Mouse (Mus musculus): ENCODE measurements at regions not wholly inside any gene's neighbourhood (a gene's known extent, or its start where the extent isn't known, plus 50 kb on each side); places are given as distances from the start of the nearest gene placed in this dataset.
"Not testable (repeated sequence)": the region's sequence is repeated elsewhere in the genome, so short reads cannot be mapped to it uniquely, and the experiment has no call there.

- no peaks in the 10 kb centered on the region for H3K4me1 ChIP-seq (replicated peaks; ENCODE audit: control insufficient read depth, insufficient read depth, low read length)
- no peaks in the 10 kb centered on the region for H3K36me3 ChIP-seq (ENCODE audit: control insufficient read depth, insufficient read depth)
- H3K9me3 ChIP-seq (ENCODE audit: control insufficient read depth): no peaks in the 10 kb centered on the region
- no peak overlapping the region for H3K4me3 ChIP-seq (ENCODE audit: low read depth, low read length)
- TF ChIP-seq CTCF (IDR thresholded peaks at IDR 0.05; ENCODE audit: low read depth): no peak
- H3K9ac ChIP-seq (ENCODE audit: low read depth, low read length): no peak overlapping the region
- WGBS: 46% methylated on average over 3 of the region's 3 CpGs
- no peak overlapping the region for H3K27ac ChIP-seq (ENCODE audit: low read depth, low read length)
- ATAC-seq: no peak
- H3K27me3 ChIP-seq (replicated peaks; ENCODE audit: control insufficient read depth, insufficient read depth, low read length): no peaks in the 10 kb centered on the region
- no peak overlapping the region for H3K4me2 ChIP-seq (replicated peaks; ENCODE audit: low read depth)
These were observed 920.5 kb upstream of the Dsel start for GRCm38 (mm10) chr1:112785135-112785681.

- TF ChIP-seq CTCF (IDR thresholded peaks at IDR 0.05; ENCODE audit: low read depth): no peak
These were observed 915.1 kb upstream of the Dsel start for GRCm38 (mm10) chr1:112779801-112780200.

GRCm38 (mm10) chr1:112778551-112778950 is 913.8 kb upstream of the Dsel start:
- Histone ChIP-seq H3K27ac (ENCODE audit: low read depth, low read length) (no peak overlapping the region), H3K4me2 (replicated peaks; ENCODE audit: low read depth) (no peak overlapping the region), H3K9ac (ENCODE audit: low read depth, low read length) (no peak overlapping the region), H3K36me3 (ENCODE audit: control insufficient read depth, insufficient read depth) (no peaks in the 10 kb centered on the region), H3K4me3 (ENCODE audit: low read depth, low read length) (no peak overlapping the region), H3K27me3 (replicated peaks; ENCODE audit: control insufficient read depth, insufficient read depth, low read length) (no peaks in the 10 kb centered on the region), H3K9me3 (ENCODE audit: control insufficient read depth) (no peaks in the 10 kb centered on the region), H3K4me1 (replicated peaks; ENCODE audit: control insufficient read depth, insufficient read depth, low read length) (no peaks in the 10 kb centered on the region)
- TF ChIP-seq CTCF (IDR thresholded peaks at IDR 0.05; ENCODE audit: low read depth): no peak
- no peak for ATAC-seq
- 90% methylated on average over 1 of the region's 1 CpGs for WGBS

More at GRCm38 (mm10) chr1:112779801-112780200, 915.1 kb upstream of the Dsel start:
- H3K4me3 ChIP-seq (ENCODE audit: low read depth, low read length): no peak overlapping the region
- no peaks in the 10 kb centered on the region for H3K4me1 ChIP-seq (replicated peaks; ENCODE audit: control insufficient read depth, insufficient read depth, low read length)
- H3K9me3 ChIP-seq (ENCODE audit: control insufficient read depth): no peaks in the 10 kb centered on the region
- no peak for ATAC-seq
- no peaks in the 10 kb centered on the region for H3K36me3 ChIP-seq (ENCODE audit: control insufficient read depth, insufficient read depth)
- no peak overlapping the region for H3K4me2 ChIP-seq (replicated peaks; ENCODE audit: low read depth)
- H3K9ac ChIP-seq (ENCODE audit: low read depth, low read length): no peak overlapping the region
- H3K27me3 ChIP-seq (replicated peaks; ENCODE audit: control insufficient read depth, insufficient read depth, low read length): no peaks in the 10 kb centered on the region
- no peak overlapping the region for H3K27ac ChIP-seq (ENCODE audit: low read depth, low read length)

- not testable (repeated sequence) for H3K9ac ChIP-seq (ENCODE audit: low read depth, low read length); ATAC-seq; H3K4me3 ChIP-seq (ENCODE audit: low read depth, low read length); H3K27me3 ChIP-seq (replicated peaks; ENCODE audit: control insufficient read depth, insufficient read depth, low read length); H3K9me3 ChIP-seq (ENCODE audit: control insufficient read depth); H3K36me3 ChIP-seq (ENCODE audit: control insufficient read depth, insufficient read depth); H3K4me1 ChIP-seq (replicated peaks; ENCODE audit: control insufficient read depth, insufficient read depth, low read length); H3K4me2 ChIP-seq (replicated peaks; ENCODE audit: low read depth); H3K27ac ChIP-seq (ENCODE audit: low read depth, low read length)
- WGBS: 67% methylated on average over 3 of the region's 3 CpGs
These were observed 885.9 kb upstream of the Dsel start for GRCm38 (mm10) chr1:112750643-112751042.

- no peak for ATAC-seq
- H3K4me2 ChIP-seq (replicated peaks; ENCODE audit: low read depth): no peak overlapping the region
- H3K27me3 ChIP-seq (replicated peaks; ENCODE audit: control insufficient read depth, insufficient read depth, low read length): no peaks in the 10 kb centered on the region
- H3K9me3 ChIP-seq (ENCODE audit: control insufficient read depth): no peaks in the 10 kb centered on the region
- WGBS: 63% methylated on average over 2 of the region's 2 CpGs
- H3K27ac ChIP-seq (ENCODE audit: low read depth, low read length): no peak overlapping the region
- H3K36me3 ChIP-seq (ENCODE audit: control insufficient read depth, insufficient read depth): no peaks in the 10 kb centered on the region
- no peak overlapping the region for H3K4me3 ChIP-seq (ENCODE audit: low read depth, low read length)
- no peaks in the 10 kb centered on the region for H3K4me1 ChIP-seq (replicated peaks; ENCODE audit: control insufficient read depth, insufficient read depth, low read length)
- H3K9ac ChIP-seq (ENCODE audit: low read depth, low read length): no peak overlapping the region
- no peak for TF ChIP-seq CTCF (IDR thresholded peaks at IDR 0.05; ENCODE audit: low read depth)
These were observed 883.8 kb upstream of the Dsel start for GRCm38 (mm10) chr1:112748497-112748896.

DNA sequence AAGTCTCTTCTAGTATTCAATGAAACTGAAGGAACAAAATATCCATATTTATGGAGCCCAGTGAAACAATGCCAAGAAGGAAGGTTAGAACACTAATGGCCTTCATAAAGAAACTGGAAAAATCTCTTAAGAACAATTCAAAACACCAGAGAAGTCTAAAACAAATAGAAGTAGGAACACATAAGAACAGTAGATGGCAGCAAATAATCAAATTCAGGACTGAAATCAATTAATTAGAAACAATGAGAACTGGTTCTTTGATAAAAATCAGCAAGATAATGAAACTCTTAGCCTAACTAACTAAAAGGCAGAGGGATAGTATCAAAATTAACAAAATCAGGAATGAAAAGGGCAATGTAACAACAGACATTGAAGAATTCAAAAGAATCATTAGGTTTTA is 839.2 kb upstream of the Dsel start:
- ATAC-seq: no peak
- no peak overlapping the region for H3K4me3 ChIP-seq (ENCODE audit: low read depth, low read length)
- H3K4me1 ChIP-seq (replicated peaks; ENCODE audit: control insufficient read depth, insufficient read depth, low read length): no peaks in the 10 kb centered on the region
- no peak overlapping the region for H3K9ac ChIP-seq (ENCODE audit: low read depth, low read length)
- no peaks in the 10 kb centered on the region for H3K36me3 ChIP-seq (ENCODE audit: control insufficient read depth, insufficient read depth)
- H3K4me2 ChIP-seq (replicated peaks; ENCODE audit: low read depth): no peak overlapping the region
- peak; percentile 29 for TF ChIP-seq CTCF (IDR thresholded peaks at IDR 0.05; ENCODE audit: low read depth)
- no peaks in the 10 kb centered on the region for H3K9me3 ChIP-seq (ENCODE audit: control insufficient read depth)
- H3K27ac ChIP-seq (ENCODE audit: low read depth, low read length): no peak overlapping the region
- no peaks in the 10 kb centered on the region for H3K27me3 ChIP-seq (replicated peaks; ENCODE audit: control insufficient read depth, insufficient read depth, low read length)

DNA sequence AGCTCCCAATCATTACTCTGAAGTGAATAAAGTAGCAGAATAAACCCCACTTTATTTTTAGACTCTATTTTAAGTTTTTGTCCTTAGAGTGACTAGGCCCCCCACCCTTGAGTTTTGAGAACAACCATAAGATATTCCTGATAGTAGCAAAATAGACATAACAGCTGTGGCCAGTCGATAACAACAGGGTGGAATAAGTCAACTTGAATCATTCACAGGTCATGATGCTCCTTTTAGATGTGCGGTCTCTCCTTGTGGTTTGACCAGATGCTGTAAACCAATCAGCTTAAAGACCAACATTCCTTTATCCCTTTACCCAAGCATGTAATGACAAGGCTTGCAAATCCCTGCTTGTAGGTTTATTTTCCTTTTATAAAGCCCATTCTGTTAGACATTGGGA is 794.2 kb upstream of the Dsel start:
- Histone ChIP-seq H3K4me1 (replicated peaks; ENCODE audit: control insufficient read depth, insufficient read depth, low read length) (no peaks in the 10 kb centered on the region), H3K4me2 (replicated peaks; ENCODE audit: low read depth) (no peak overlapping the region), H3K36me3 (ENCODE audit: control insufficient read depth, insufficient read depth) (no peaks in the 10 kb centered on the region), H3K9me3 (ENCODE audit: control insufficient read depth) (no peaks in the 10 kb centered on the region), H3K9ac (ENCODE audit: low read depth, low read length) (no peak overlapping the region), H3K4me3 (ENCODE audit: low read depth, low read length) (no peak overlapping the region), H3K27ac (ENCODE audit: low read depth, low read length) (no peak overlapping the region), H3K27me3 (replicated peaks; ENCODE audit: control insufficient read depth, insufficient read depth, low read length) (no peaks in the 10 kb centered on the region)
- 92% methylated on average over 2 of the region's 2 CpGs for WGBS
- no peak for ATAC-seq
- no peak for TF ChIP-seq CTCF (IDR thresholded peaks at IDR 0.05; ENCODE audit: low read depth)

Data from intestine, postnatal 0 days (tissue).